Mouse (Mus musculus): Measurements from ENCODE around the gene Impdh1. TPM values are rescaled to one million over a fixed set of nuclear protein-coding genes. Genes with fewer than 3 reads are reported as not detected.

Impdh1 gene
- polyA plus RNA-seq, 1 experiment from 2014 or later: 50.7 TPM

DNA sequence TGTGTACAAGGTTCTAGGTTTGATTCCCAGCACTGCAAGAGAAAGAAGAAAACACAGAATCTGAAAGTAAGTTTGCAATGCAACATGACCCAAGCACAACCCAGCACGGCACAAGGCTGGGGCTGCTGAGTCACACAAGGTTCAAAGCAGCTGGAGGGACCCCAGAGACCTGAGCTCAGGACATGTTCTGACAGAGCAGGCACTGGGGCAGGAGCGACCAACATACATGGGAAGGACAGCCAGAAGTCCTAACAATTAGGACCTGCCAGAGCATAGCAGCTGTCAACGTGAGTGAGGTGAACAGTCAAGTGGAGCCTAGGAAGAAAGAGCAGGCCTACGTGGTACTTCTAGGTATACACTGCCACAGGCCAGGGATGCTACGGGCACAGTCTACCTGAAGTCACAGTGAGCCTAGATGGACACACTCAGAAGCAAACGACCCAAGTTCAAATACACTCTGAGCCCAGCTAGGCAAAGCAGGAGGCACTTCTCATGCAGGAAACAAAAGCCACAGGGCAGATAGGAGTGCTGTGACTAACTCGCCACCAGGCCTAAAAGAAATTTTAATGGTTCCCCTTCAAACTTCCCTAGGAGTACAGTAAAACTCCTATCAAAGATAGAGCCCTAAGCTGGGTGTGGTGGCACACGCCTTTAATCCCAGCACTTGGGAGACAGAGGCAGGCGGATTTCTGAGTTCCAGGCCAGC lies 5.8 kb downstream of the Impdh1 start:
- Histone ChIP-seq H3K4me2 (ENCODE audit: low read depth, low read length) (0 out of 2 replicates have a peak overlapping the region, but pooled peaks have one; percentile 2), H3K27me3 (replicated peaks; ENCODE audit: control insufficient read depth, insufficient read depth, low read length) (peaks cover 16% of the 10 kb centered on the region), H3K9me3 (ENCODE audit: control insufficient read depth, low read length) (no peaks in the 10 kb centered on the region), H3K27ac (replicated peaks; ENCODE audit: low read depth, low read length) (no peak overlapping the region), H3K9ac (ENCODE audit: low read depth, low read length) (no peak overlapping the region), H3K4me3 (ENCODE audit: low read depth, low read length) (no peak overlapping the region), H3K36me3 (ENCODE audit: control insufficient read depth, insufficient read depth, low read length) (peaks cover 16% of the 10 kb centered on the region), H3K4me1 (ENCODE audit: control insufficient read depth, insufficient read depth, low read length) (peaks cover 16% of the 10 kb centered on the region)
- WGBS: 73% methylated on average over 9 of the region's 9 CpGs
- no peak for ATAC-seq (ENCODE audit: low read depth)
- no peak for DNase-seq (ENCODE audit: low spot score)

GRCm38 (mm10) chr6:29208178-29208577 lies 8.0 kb downstream of the Impdh1 start:
- H3K27ac ChIP-seq (replicated peaks; ENCODE audit: low read depth, low read length): no peak overlapping the region
- H3K27me3 ChIP-seq (replicated peaks; ENCODE audit: control insufficient read depth, insufficient read depth, low read length): no peaks in the 10 kb centered on the region
- peaks cover 33% of the 10 kb centered on the region for H3K36me3 ChIP-seq (ENCODE audit: control insufficient read depth, insufficient read depth, low read length)
- peaks cover 7% of the 10 kb centered on the region; the same call in 1 of the 2 replicates for H3K4me1 ChIP-seq (ENCODE audit: control insufficient read depth, insufficient read depth, low read length)
- H3K9me3 ChIP-seq (ENCODE audit: control insufficient read depth, low read length): no peaks in the 10 kb centered on the region
- H3K4me3 ChIP-seq (ENCODE audit: low read depth, low read length): no peak overlapping the region
- no peak overlapping the region for H3K9ac ChIP-seq (ENCODE audit: low read depth, low read length)
- DNase-seq (ENCODE audit: low spot score) (no peak), ATAC-seq (ENCODE audit: low read depth) (no peak)
- WGBS: 78% methylated on average over 5 of the region's 5 CpGs
- no peak overlapping the region for H3K4me2 ChIP-seq (ENCODE audit: low read depth, low read length)

DNA sequence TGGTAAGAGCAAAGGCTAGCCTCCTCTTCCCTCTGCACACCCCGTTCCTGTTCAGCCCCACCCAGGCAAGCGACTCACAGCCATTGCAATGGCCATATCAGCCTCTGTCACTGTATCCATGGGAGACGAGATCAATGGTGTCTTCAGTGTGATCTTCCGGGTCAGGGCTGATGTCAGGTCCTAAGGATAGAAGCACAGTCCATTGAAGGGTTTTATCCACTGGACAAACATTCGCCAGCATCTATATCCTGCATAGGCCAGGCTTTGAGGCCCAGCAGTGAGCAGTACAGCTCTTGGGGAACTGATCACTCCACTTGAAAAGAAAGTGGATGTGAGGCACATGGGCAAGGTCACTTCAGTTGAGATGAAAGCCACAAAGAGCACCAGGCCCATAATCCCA lies 9.1 kb downstream of the Impdh1 start:
- DNase-seq (ENCODE audit: low spot score): no peak
- H3K9me3 ChIP-seq (ENCODE audit: control insufficient read depth, low read length): no peaks in the 10 kb centered on the region
- H3K27me3 ChIP-seq (replicated peaks; ENCODE audit: control insufficient read depth, insufficient read depth, low read length): no peaks in the 10 kb centered on the region
- H3K9ac ChIP-seq (ENCODE audit: low read depth, low read length): no peak overlapping the region
- peaks cover 39% of the 10 kb centered on the region for H3K36me3 ChIP-seq (ENCODE audit: control insufficient read depth, insufficient read depth, low read length)
- ATAC-seq (ENCODE audit: low read depth): no peak
- 92% methylated on average over 5 of the region's 5 CpGs for WGBS
- no peak overlapping the region for H3K27ac ChIP-seq (replicated peaks; ENCODE audit: low read depth, low read length)
- no peak overlapping the region for H3K4me3 ChIP-seq (ENCODE audit: low read depth, low read length)
- no peak overlapping the region for H3K4me2 ChIP-seq (ENCODE audit: low read depth, low read length)
- peaks cover 7% of the 10 kb centered on the region; the same call in 1 of the 2 replicates for H3K4me1 ChIP-seq (ENCODE audit: control insufficient read depth, insufficient read depth, low read length)

DNA sequence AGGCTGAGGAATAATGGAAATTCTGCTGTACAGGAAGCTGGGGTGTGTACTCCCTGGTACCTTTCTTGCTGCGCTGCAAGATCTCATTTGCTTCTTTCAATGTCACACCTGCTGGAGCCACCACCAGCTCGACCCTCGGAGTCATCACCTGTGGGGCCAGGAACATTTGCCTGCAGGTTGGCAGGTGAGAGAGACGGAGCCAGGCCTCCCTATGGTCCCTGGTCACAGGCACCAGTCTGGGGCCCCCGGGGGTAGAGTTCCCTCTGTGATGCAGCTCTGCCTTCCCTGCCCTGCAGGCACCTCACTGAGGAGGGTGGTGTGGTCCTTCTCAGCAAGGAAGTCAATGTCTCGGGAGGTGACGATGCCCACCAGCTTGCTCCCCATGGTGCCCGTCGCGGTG lies 10.2 kb downstream of the Impdh1 start:
- no peaks in the 10 kb centered on the region for H3K27me3 ChIP-seq (replicated peaks; ENCODE audit: control insufficient read depth, insufficient read depth, low read length)
- peaks cover under 1% of the 10 kb centered on the region; the same call in 1 of the 2 replicates for H3K4me1 ChIP-seq (ENCODE audit: control insufficient read depth, insufficient read depth, low read length)
- H3K4me2 ChIP-seq (ENCODE audit: low read depth, low read length): no peak overlapping the region
- no peaks in the 10 kb centered on the region for H3K9me3 ChIP-seq (ENCODE audit: control insufficient read depth, low read length)
- no peak overlapping the region for H3K4me3 ChIP-seq (ENCODE audit: low read depth, low read length)
- peaks cover 39% of the 10 kb centered on the region for H3K36me3 ChIP-seq (ENCODE audit: control insufficient read depth, insufficient read depth, low read length)
- no peak for DNase-seq (ENCODE audit: low spot score)
- 95% methylated on average over 10 of the region's 10 CpGs for WGBS
- ATAC-seq (ENCODE audit: low read depth): no peak
- no peak overlapping the region for H3K27ac ChIP-seq (replicated peaks; ENCODE audit: low read depth, low read length)
- H3K9ac ChIP-seq (ENCODE audit: low read depth, low read length): no peak overlapping the region

GRCm38 (mm10) chr6:29204932-29205614 lies 11.1 kb downstream of the Impdh1 start:
- Histone ChIP-seq H3K27ac (replicated peaks; ENCODE audit: low read depth, low read length) (no peak overlapping the region), H3K9ac (ENCODE audit: low read depth, low read length) (no peak overlapping the region), H3K9me3 (ENCODE audit: control insufficient read depth, low read length) (no peaks in the 10 kb centered on the region), H3K36me3 (ENCODE audit: control insufficient read depth, insufficient read depth, low read length) (peaks cover 39% of the 10 kb centered on the region), H3K4me2 (ENCODE audit: low read depth, low read length) (no peak overlapping the region), H3K27me3 (replicated peaks; ENCODE audit: control insufficient read depth, insufficient read depth, low read length) (no peaks in the 10 kb centered on the region), H3K4me3 (ENCODE audit: low read depth, low read length) (no peak overlapping the region), H3K4me1 (ENCODE audit: control insufficient read depth, insufficient read depth, low read length) (no peaks in the 10 kb centered on the region)
- 61% methylated on average over 15 of the region's 15 CpGs for WGBS
- DNase-seq (ENCODE audit: low spot score) (peak; percentile 64), ATAC-seq (ENCODE audit: low read depth) (no peak; the same call in 1 of the 2 replicates)

- no peak for DNase-seq (ENCODE audit: low spot score)
- 87% methylated on average over 6 of the region's 6 CpGs for WGBS
- Histone ChIP-seq H3K36me3 (ENCODE audit: control insufficient read depth, insufficient read depth, low read length) (peaks cover 39% of the 10 kb centered on the region), H3K27me3 (replicated peaks; ENCODE audit: control insufficient read depth, insufficient read depth, low read length) (no peaks in the 10 kb centered on the region), H3K9ac (ENCODE audit: low read depth, low read length) (no peak overlapping the region), H3K27ac (replicated peaks; ENCODE audit: low read depth, low read length) (no peak overlapping the region), H3K4me3 (ENCODE audit: low read depth, low read length) (no peak overlapping the region), H3K9me3 (ENCODE audit: control insufficient read depth, low read length) (no peaks in the 10 kb centered on the region), H3K4me2 (ENCODE audit: low read depth, low read length) (no peak overlapping the region), H3K4me1 (ENCODE audit: control insufficient read depth, insufficient read depth, low read length) (no peaks in the 10 kb centered on the region)
- ATAC-seq (ENCODE audit: low read depth): no peak
Observed at GRCm38 (mm10) chr6:29203861-29204585, 12.1 kb downstream of the Impdh1 start.

GRCm38 (mm10) chr6:29203096-29203495 lies 13.1 kb downstream of the Impdh1 start:
- ATAC-seq (ENCODE audit: low read depth) (no peak), DNase-seq (ENCODE audit: low spot score) (no peak)
- Histone ChIP-seq H3K4me2 (ENCODE audit: low read depth, low read length) (no peak overlapping the region), H3K9me3 (ENCODE audit: control insufficient read depth, low read length) (no peaks in the 10 kb centered on the region), H3K36me3 (ENCODE audit: control insufficient read depth, insufficient read depth, low read length) (peaks cover 39% of the 10 kb centered on the region), H3K4me1 (ENCODE audit: control insufficient read depth, insufficient read depth, low read length) (no peaks in the 10 kb centered on the region; the same call in 1 of the 2 replicates), H3K9ac (ENCODE audit: low read depth, low read length) (no peak overlapping the region), H3K4me3 (ENCODE audit: low read depth, low read length) (no peak overlapping the region), H3K27me3 (replicated peaks; ENCODE audit: control insufficient read depth, insufficient read depth, low read length) (no peaks in the 10 kb centered on the region; the same call in 1 of the 2 replicates), H3K27ac (replicated peaks; ENCODE audit: low read depth, low read length) (no peak overlapping the region)
- WGBS: 94% methylated on average over 13 of the region's 13 CpGs

- DNase-seq (ENCODE audit: low spot score): no peak
- no peak overlapping the region for H3K4me2 ChIP-seq (ENCODE audit: low read depth, low read length)
- WGBS: 85% methylated on average over 6 of the region's 8 CpGs
- no peaks in the 10 kb centered on the region for H3K9me3 ChIP-seq (ENCODE audit: control insufficient read depth, low read length)
- no peaks in the 10 kb centered on the region; the same call in 1 of the 2 replicates for H3K4me1 ChIP-seq (ENCODE audit: control insufficient read depth, insufficient read depth, low read length)
- no peak for ATAC-seq (ENCODE audit: low read depth)
- H3K27ac ChIP-seq (replicated peaks; ENCODE audit: low read depth, low read length): no peak overlapping the region
- no peak overlapping the region for H3K4me3 ChIP-seq (ENCODE audit: low read depth, low read length)
- H3K36me3 ChIP-seq (ENCODE audit: control insufficient read depth, insufficient read depth, low read length): peaks cover 34% of the 10 kb centered on the region
- no peaks in the 10 kb centered on the region; the same call in 1 of the 2 replicates for H3K27me3 ChIP-seq (replicated peaks; ENCODE audit: control insufficient read depth, insufficient read depth, low read length)
- H3K9ac ChIP-seq (ENCODE audit: low read depth, low read length): no peak overlapping the region
Observed at GRCm38 (mm10) chr6:29201988-29202387, 14.2 kb downstream of the Impdh1 start.

Measured in embryonic facial prominence, embryonic 14.5 days (tissue).